Mouse (Mus musculus) embryonic fibroblast, embryonic 13.5 days (primary cell): ENCODE measurements at regions not wholly inside any gene's neighbourhood (a gene's known extent, or its start where the extent isn't known, plus 50 kb on each side); places are given as distances from the start of the nearest gene placed in this dataset.

Source experiments
- H3K27ac ChIP-seq: 2 replicates; pipeline ENCODE4 v1.5.1; 2012; ENCODE audit warnings: low read length, control low read depth, inconsistent platforms; ENCODE audit not compliant: insufficient read depth
- H3K4me1 ChIP-seq: 2 replicates; pipeline ENCODE4 v1.6.1; 2011; ENCODE audit warnings: low read length; ENCODE audit not compliant: control insufficient read depth, insufficient read depth
- H3K4me3 ChIP-seq: 2 replicates; pipeline ENCODE4 v1.5.1; 2011; ENCODE audit warnings: mild to moderate bottlenecking, control low read depth, low read length; ENCODE audit not compliant: insufficient read depth
- CTCF ChIP-seq: IDR thresholded peaks from 2 replicates; pipeline ENCODE4 v1.5.1; 2011; ENCODE audit warnings: mild to moderate bottlenecking, control low read depth, low read length, moderate library complexity, borderline replicate concordance; ENCODE audit not compliant: insufficient read depth
- POLR2A ChIP-seq: IDR thresholded peaks from 2 replicates; pipeline ENCODE4 v1.6.1; 2011; ENCODE audit warnings: low read depth, mild to moderate bottlenecking, control low read depth, low read length, moderate library complexity

DNA sequence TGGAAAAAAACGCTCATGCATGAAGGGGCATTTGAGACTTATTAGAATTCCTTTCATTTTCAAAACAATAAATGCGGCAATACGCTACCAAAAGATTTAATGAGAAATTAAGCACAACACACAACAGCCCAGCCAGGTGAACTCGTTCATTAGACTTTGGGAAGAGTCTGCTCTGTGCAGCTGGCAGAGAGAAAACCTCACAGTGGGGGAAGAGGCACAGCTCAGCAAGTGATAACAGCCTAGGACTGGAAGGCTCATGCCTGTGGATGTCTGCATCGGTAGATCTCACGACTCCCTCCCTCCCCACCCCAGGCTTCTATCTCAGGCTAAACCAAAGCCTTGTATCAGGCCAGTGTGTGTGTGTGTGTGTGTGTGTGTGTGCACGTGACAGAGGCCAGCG is 169.3 kb upstream of the Cdh13 start:
- no peak overlapping the region for H3K27ac ChIP-seq
- no peak overlapping the region for H3K4me3 ChIP-seq
- TF ChIP-seq POLR2A (no peak), CTCF (no peak)
- H3K4me1 ChIP-seq, result no peaks in the 10 kb centered on the region

DNA sequence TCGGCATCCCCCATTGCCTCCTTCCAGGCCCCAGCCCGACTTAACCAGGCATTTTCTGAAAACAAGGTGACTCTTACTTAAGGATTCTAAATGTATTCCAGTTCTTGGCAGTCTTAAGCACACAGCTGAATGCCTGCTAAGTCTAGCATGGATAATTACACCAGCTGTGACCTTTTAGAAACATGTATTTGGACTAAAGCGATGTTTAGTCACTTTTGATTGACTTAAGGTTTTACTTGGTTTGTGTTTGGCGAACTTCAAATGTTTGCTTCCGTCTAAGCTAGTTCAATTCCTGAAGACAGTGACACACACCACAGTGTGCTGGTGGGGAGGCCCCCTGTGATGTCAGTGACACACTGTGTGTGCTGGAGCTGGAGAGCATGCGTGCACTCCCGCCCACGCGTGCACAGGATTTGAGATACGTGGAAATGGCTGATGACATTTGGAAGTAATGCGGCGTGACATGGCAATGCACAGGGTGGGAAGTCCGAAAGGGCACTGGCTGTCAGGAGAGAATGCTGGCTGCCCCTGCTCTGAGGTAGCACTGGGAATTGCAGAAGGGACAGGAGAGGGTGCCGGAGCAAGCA is 179.0 kb upstream of the Cdh13 start:
- no peaks in the 10 kb centered on the region; the same call in 1 of the 2 replicates for H3K4me1 ChIP-seq
- H3K27ac ChIP-seq, result no peak overlapping the region
- no peak overlapping the region for H3K4me3 ChIP-seq
- TF ChIP-seq CTCF (no peak), POLR2A (no peak)

DNA sequence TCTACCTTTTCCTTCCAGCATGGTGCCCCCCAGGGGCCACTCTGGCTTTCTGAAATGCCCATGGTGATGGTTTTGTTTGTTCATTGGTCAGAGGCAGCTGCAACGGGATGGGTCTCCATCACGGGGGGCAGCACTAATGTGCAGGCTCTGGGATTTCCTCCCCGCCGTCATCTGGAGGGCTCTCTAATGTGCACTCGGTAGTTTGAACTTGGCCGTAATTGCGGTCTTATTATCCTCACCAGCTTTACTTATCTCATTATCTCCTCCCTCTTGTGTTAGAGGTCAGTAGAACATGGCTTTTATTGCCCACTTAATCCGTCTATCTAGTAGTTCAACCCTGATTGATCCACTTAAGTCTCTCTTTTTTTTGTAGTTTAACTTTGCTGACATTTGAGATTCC is 182.2 kb upstream of the Cdh13 start:
- no peak overlapping the region for H3K27ac ChIP-seq
- TF ChIP-seq POLR2A (no peak), CTCF (no peak)
- H3K4me1 ChIP-seq, result no peaks in the 10 kb centered on the region; the same call in 1 of the 2 replicates
- no peak overlapping the region for H3K4me3 ChIP-seq

DNA sequence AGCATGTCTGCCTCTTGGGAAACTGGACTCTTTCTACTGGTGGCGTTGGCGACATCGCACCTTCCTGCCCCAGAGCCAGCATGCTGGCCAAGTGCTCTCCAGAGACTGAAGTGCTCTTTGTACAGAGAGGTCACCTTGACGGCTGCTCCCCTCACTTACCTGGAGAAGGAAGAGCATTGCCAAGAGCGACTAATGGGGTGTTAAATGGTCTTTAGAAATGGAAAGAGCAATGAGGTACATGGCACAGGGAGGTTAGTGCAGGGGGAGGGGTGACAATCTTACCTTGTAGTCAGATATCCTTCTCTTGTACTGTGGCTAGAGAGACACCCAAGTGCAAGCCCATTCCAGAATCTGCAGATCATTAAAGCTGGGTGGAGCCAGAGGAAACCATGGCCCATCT is 220.8 kb upstream of the Cdh13 start:
- no peak overlapping the region for H3K27ac ChIP-seq
- TF ChIP-seq POLR2A (no peak), CTCF (no peak)
- H3K4me1 ChIP-seq, result no peaks in the 10 kb centered on the region
- no peak overlapping the region for H3K4me3 ChIP-seq

DNA sequence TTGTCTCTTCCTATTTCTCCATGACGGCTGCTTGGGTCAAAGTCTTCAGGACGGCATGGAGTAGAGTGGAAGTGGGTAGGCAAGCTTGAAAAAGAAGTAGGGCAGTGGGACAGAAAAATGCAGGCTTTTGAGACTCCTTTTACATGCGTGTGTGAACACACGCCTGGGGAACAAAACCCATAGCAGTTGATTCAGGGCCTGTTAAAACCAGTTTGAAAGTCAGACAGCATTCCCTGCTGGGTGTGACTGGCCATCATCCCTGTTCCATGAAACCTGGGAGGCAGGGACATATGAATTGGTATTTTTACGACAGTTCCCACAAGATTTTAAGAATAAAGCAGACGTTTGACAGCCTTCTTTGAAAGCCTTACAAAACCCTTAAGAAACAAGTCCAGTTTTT is 226.8 kb upstream of the Cdh13 start:
- Histone ChIP-seq H3K4me1 (no peaks in the 10 kb centered on the region), H3K27ac (no peak overlapping the region), H3K4me3 (no peak overlapping the region)
- TF ChIP-seq CTCF (no peak), POLR2A (no peak)

DNA sequence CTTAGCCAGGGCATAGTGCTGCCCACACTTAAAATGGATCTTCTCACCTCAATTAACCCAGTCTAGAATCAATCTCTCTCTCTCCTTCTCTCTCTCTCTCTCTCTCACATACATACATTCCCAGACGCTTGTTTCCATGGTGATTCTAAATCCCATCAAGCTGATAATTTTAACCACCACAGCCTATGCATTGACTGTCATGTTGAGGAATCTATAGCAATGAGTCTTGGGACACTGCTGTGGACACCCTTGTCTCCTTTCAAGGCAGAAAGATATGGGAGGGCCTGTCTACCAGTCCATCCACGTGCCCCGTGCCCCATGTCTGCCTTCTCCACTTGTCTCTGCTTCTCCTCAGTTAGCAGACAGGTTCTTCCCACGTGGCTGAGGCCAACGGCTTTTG is 228.0 kb upstream of the Cdh13 start:
- H3K4me3 ChIP-seq, result no peak overlapping the region
- TF ChIP-seq POLR2A (no peak), CTCF (no peak)
- H3K27ac ChIP-seq, result no peak overlapping the region
- H3K4me1 ChIP-seq, result no peaks in the 10 kb centered on the region

DNA sequence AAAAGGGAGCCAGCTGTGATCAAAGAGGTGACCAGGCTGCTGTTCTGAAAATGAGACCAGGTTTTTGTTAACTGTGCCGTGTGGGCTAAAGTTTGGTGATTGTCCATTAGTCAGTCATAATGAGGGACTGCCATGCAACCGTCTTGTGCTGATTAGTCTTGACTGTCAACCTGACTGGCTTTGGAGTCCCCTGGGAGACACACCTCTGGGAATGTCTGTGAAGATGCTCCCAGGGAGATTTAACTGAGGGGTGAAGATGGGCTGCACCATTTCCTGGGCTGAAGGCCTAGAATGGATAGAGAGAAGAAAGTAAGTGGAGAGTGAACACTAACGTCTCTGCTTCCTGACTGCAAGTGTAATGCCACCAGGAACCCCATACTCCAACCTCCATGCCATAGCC is 233.1 kb upstream of the Cdh13 start:
- Histone ChIP-seq H3K4me1 (no peaks in the 10 kb centered on the region), H3K4me3 (no peak overlapping the region), H3K27ac (no peak overlapping the region)
- TF ChIP-seq POLR2A, result no peak
- TF ChIP-seq CTCF, result no peak

DNA sequence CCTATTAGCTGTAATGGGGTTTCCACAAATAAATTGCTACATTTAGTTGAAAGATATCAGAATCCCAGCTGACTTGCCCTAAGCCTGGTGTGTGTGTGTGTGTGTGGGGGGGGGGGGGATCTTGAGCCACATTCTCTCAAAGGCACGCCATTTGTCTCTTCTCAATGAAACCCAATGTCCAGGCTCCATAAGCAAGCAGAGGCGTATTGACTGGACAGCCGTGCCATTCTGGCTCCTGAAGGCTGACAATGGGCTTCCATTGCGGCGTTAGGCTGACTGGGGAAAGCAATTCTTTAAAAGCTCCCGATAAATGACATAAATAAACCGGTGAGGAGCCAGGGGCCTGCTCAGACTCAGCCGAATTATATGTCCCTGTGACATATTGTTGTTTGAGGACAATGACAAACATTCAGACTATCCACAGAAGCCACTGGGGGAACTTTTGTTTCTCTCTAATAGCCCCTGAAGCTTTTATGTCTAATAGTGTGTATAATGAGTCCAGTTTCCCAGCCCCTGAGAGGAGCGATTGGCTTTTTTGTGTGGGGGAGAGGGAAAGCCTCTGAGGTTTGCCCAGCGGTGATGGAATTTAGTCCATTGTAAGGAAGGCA is 240.6 kb upstream of the Mphosph6 start:
- no peak overlapping the region for H3K4me3 ChIP-seq
- TF ChIP-seq POLR2A (no peak), CTCF (no peak)
- no peaks in the 10 kb centered on the region for H3K4me1 ChIP-seq
- no peak overlapping the region for H3K27ac ChIP-seq

DNA sequence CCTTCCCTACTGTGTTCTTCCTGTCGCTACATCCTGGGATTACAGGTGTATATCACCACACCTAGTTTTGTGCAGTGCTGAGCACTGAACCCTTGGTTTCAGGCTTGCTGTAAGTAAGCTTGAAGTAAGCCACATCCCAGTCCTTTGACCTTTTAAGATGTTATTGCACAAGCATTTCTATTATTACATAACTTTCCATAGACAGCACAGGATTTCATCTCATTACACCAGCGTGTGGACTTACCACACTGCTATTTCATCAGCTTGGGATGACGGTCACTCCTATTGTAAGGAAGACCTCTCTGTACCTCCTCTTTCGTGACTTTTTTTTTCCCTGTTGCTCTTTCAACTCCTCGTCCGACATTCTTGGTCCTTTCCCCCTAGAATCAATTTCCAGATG is 239.5 kb upstream of the Mphosph6 start:
- no peak overlapping the region for H3K27ac ChIP-seq
- no peak overlapping the region for H3K4me3 ChIP-seq
- TF ChIP-seq CTCF, result no peak
- TF ChIP-seq POLR2A, result no peak
- no peaks in the 10 kb centered on the region for H3K4me1 ChIP-seq

DNA sequence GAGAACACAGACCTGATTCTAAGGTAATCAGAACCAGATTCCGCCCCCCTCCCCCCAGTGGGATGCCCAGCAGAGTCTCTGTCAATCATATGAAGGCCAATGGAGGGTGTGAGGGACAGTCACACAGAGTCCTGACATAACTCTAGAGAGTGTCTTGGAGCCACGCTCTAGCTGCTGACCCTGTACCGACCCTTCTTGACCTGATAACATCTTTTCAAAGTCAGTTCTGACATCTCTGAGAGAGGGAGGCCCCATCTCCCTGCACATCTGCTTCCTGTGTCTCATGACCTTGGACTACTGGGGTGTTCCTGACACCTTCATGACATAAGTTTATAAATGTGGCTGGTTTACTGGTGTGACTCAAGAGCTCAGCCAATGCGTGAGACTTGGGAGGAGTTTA is 236.1 kb upstream of the Mphosph6 start:
- Histone ChIP-seq H3K4me3 (no peak overlapping the region), H3K27ac (no peak overlapping the region), H3K4me1 (no peaks in the 10 kb centered on the region)
- TF ChIP-seq POLR2A, result no peak
- no peak for TF ChIP-seq CTCF

DNA sequence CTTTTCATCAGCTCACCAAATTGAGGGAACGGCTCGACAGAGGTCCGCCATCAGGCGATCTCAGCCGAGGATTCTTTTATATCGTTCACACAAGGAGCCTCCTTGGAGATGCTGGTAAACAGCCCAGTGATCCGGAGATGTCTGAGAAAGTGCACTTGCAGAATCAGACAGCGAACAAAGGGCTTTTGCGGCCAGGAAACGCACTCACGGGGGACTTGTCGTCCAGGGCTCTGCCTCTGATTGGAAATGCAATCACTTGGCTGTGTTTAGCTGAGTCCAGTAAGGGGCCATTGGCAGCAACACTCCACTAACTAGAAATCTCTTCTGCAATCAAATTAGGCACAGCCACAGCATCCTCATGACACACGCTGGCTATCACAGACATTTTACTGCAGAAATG is 232.3 kb upstream of the Mphosph6 start:
- TF ChIP-seq CTCF (no peak), POLR2A (no peak)
- Histone ChIP-seq H3K4me1 (no peaks in the 10 kb centered on the region), H3K4me3 (no peak overlapping the region), H3K27ac (no peak overlapping the region)

DNA sequence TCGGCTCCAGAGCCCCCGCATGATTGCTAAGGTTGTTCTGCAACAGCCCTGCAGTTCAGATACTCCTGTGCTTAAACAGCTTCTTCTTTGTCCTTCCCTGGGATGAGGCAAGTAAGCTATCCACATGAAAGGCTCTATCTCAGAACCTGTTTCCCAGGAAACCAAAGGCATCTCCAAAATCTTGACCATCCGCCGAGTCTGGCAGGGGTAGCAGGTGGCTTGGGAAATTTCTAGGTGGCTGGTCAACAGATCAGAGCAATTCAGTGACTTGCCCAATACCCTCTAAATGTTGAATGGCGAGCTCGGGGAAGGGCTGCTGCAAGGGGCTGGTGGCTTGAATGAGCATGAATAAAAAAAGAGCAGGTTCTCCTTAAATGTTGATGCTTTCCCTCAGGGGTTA is 229.7 kb upstream of the Mphosph6 start:
- TF ChIP-seq CTCF (no peak), POLR2A (no peak)

More for the DNA sequence above, 229.7 kb upstream of the Mphosph6 start:
- H3K4me3 ChIP-seq, result no peak overlapping the region
- H3K4me1 ChIP-seq, result no peaks in the 10 kb centered on the region
- H3K27ac ChIP-seq, result no peak overlapping the region
